Mouse (Mus musculus) c-Kit-negative CD71-positive TER-119-positive erythroid progenitor cells, embryonic 14.5 days (primary cell): ENCODE data around the gene Tnp2.

Experiments used
- DNase-seq: peaks from one replicate; pipeline ENCODE4 v3.0.0-alpha.2; 2013; ENCODE audit warnings: low read depth, low spot score

Gene Tnp2

DNA sequence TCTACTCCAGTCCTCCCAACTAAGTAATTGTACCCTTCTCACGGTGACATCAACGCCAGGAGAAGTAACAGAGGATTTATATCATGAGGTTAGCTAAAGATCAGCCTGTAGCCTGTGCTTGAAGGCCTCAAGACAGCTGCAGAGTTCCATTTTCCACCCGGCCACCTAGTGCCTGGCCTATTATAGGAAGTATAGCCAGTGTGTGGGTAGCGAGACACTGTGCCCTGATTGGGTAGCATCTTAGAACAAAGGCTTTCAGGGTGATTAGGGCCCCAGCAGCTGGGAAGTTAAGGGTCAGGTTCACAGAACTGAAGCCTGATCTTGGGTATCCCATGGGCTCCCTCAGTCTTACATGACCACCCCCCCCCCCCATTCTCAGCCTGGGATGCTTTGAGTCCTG is 406 bp upstream of the Tnp2 start:
- no peak for DNase-seq

DNA sequence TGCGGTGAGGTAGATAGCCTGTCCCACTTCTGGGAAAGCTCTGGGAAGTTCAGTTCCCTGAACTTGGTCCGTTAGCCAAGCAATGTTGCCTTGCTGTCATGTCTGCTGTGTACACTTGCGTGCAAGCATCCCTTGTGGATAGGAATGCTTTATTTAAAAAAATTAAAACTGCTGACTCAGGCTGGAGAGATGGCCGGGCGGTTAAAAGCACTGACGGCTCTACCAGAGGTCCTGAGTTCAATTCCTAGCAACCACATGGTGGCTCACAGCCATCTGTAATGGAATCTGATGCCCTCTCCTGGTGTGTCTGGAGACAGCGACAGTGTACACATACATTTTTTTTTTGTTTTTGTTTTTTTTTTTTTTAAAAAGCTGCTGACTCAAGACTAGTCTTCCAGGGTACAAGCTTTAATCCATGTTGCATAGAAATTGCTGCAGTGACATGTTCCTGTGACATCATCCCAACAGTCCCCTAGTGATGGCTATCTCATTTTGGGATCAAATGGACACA is 857 bp downstream of the Tnp2 start:
- no peak for DNase-seq

GRCm38 (mm10) chr16:10786782-10787547 is 1.5 kb downstream of the Tnp2 start:
- no peak for DNase-seq

GRCm38 (mm10) chr16:10786288-10786687 is 2.2 kb downstream of the Tnp2 start:
- peak; percentile 54 for DNase-seq

- DNase-seq, result peak; percentile 32
These were observed 2.9 kb downstream of the Tnp2 start, which contains the start of gene Socs1 for GRCm38 (mm10) chr16:10785371-10786231. Socs1 (minus strand) TSS chr16:10785536.

GRCm38 (mm10) chr16:10784793-10785370 is 3.6 kb downstream of the Tnp2 start:
- DNase-seq, result peak; percentile 31

- no peak for DNase-seq
These were observed 4.3 kb downstream of the Tnp2 start for GRCm38 (mm10) chr16:10783883-10784792.

DNA sequence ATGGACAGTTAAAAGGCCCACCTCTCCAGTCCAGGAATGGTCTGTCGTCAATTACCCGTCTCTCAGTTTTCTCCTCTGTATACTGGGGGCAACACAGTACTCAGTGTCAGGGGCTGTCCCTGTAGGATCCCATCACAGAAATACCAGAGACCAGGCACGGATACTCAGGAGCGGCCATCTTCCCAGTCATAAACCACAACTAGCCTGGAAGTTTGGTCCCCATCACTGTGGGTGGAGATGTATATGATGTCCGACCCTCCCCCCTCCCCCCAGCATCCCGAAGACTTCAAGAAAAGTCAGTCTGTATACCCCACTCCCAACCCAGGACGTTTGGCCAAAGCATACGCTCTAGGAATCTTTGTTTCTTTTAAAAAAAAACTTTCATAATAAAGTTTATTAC is 5.0 kb downstream of the Tnp2 start:
- no peak for DNase-seq

DNA sequence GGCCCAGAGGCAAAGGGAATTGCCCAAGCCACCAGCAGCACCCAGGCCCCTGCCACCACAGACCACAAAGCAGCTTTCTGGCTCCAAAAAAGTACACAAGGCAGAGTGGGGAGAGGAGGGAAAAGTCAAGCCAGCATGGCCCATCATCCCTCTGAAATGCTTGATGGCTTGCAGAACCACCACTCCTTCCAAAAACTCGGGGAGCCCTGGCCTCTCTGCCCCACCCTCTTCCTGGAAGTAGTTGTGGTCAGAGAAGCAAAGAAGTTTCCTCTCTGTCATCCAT is 5.4 kb downstream of the Tnp2 start:
- no peak for DNase-seq

DNA sequence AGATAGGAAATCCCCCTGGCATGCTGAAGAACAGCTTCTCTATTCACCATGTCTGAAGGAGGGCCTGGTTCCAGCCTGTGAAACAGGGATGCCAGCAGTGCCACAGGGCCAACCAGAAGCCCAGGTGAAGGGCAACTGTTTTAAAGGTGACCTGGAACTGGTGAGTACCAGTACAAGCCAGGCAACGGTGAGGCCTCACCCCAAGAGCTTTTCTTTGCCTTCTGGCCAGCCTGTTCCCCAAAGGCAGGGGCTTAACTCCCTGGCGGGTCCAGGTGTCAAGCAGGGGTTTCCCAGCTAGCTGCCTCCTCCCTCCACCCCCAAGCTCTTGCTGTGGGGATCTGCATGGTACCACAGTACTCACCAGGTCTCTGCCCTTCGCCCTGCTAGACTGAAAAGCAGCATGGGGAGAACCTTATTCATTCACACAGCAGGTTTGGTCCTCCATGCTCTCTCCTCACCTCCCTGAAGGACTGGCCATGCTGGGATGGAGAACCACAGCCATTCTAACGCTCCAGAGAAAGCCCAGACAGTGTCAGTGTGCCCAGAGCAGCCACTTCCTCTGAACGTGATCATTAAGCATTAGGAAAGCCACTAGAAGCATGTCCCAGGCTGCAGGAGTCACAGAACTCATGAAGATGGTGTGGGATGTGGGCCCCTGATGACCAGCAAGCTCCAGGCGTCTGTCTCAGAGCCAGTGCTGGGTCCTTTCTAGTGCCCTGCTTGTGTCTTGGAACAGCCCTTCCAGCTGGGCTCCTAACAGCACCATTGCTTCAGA is 5.9 kb downstream of the Tnp2 start:
- DNase-seq, result no peak

DNA sequence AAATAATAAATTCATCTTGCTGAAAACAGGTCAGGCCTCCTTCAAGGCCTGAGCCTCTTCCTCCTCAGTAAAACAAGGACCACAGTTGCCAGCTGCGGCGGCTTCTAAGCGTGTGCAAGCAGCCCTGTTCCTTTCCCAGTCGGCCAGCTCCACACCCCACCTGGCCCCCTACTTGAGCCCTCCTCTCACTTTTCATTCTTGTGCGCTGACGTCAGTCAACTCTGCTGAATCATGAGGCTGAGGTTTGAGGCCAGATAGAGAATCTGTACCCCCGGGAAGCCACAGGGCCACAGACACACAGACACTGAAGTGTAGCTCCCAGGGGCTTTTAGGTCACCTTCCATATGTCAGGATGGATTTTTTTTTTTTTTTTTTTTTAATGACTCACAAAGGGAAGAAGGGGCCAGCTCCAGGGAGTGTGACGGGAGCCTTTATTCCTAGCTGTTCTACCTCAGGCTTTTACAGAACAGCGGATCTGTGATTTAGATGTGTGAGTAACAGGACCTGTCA is 6.5 kb downstream of the Tnp2 start:
- no peak for DNase-seq

DNA sequence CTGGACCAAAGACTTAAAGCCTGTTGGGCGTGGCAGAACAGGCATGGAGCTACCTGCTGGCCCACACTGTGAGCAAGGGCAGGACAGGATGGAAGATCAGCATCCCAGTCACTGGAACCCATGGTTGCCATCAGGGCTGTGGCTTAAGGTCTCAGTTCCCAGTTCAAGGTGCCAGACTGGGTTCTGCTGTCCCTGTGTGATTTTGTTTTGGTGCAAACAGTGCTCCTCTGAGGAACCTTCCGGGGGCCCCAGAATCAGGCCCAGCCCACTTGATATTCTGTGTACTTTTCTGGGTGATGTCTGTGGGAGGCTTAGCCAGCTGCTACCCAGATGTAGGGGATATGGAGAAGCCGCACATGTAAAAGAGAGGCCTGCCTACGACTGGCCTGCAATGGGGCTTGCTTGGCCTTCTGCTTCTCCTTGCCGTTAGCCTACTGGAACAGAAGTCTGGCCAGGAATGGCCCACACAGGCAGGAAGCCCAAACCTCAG is 7.8 kb downstream of the Tnp2 start:
- DNase-seq, result no peak

- DNase-seq, result no peak
These were observed 10.8 kb downstream of the Tnp2 start for GRCm38 (mm10) chr16:10777579-10778160.

DNA sequence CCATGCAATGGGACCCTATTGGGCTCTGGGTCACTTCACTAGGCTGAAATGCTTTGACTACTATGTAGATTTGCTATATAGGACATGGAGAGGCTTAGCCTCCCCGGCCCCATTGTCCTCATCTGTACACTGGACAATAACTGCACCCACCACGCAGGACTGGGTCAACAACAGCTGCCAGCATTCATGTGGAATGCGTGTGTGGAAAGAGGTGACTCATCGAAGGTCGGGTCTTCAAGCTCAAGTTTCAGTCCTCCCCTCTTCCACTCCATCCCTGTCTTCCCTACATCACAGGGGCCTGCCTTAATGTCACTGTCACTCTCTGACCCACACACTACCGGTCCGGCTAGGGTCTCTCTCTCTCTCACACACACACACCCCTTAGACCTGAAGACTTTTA is 12.1 kb downstream of the Tnp2 start:
- DNase-seq, result no peak

GRCm38 (mm10) chr16:10774726-10775125 is 13.7 kb downstream of the Tnp2 start:
- DNase-seq, result no peak

- no peak for DNase-seq
These were observed 14.9 kb downstream of the Tnp2 start for GRCm38 (mm10) chr16:10773543-10773942.

DNA sequence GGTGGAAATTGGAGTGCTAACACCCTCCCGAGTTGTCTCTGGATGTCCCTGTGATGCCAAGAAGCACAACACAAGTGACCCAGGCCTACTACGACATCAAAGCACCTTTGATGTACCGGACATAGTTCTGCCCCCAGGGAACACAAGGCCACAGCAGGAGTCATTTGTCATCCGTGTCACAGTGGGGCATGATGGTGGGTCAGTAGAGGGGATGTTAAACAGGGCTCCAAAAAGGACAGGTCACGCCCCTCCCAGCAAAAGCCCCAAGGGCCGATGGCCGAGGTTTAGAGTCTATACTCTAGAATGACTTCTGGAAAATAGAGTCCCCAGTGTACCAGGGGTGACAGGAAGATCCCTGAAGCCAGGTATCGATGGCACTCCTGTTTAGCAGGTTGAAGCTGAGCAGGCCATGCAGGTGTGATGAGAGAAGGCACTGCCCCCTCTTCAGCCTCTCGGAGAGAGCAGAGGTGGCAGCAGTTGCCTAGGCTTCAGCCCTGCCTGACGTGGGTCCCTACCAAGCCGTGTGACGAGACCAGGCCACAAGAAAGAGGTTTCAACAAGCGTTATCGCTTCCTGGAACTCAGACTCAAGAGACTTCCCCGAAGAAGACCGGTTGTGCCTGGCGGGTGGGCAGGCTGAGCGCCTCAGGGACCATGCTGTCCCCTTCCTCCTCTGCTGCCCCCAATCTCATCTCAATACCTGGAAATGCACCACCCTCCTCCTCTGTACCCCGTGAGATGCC is 16.5 kb downstream of the Tnp2 start:
- no peak for DNase-seq

- DNase-seq, result no peak
These were observed 17.7 kb downstream of the Tnp2 start for GRCm38 (mm10) chr16:10770531-10771325.
